ENCODE assay signal across 15 mouse cellular contexts in the genomic region with DNA sequence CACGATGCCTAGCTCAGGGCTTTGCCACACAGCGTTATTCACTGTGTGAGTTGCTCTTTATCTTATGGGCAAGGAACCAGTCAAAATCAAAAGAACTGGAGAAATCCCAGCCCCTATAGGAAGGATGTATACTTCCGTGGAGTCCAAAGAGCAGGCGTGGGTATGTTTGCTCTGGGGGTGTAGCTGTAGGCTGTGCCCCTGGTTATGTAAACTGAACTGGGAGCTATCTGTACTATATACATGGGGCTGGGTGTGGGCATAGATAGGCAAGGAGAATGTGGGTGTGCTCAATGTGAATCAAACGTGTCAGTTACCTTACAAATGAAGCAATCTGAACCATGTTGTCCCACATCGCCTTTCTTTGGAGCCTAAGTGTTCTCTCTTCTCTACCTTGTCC.
DNase-seq lines count a peak whose midpoint lies in the region; ATAC-seq and TF ChIP-seq lines count a peak whose summit lies in the region.
"Had no signal": no experiment of that assay in that cellular context is flagged by ENCODE, and none has a peak within 500 bp of the region (broad histone marks: within the 10 kb centered on the region; RNA-seq: fewer than 3 reads in every experiment).

No protein-coding gene starts in this region.

- H3K27me3 ChIP-seq in forebrain, embryonic 10.5 days (ENCODE audit: poor library complexity, severe bottlenecking) = peaks cover 35% of the 10 kb centered on the region
- no peaks in the 10 kb centered on the region for H3K27me3 ChIP-seq in forebrain, embryonic 13.5 days
- peaks cover 38% of the 10 kb centered on the region for H3K27me3 ChIP-seq in midbrain, embryonic 10.5 days (ENCODE audit: low read depth, poor library complexity, severe bottlenecking)
- H3K27me3 ChIP-seq in midbrain, embryonic 16.5 days (ENCODE audit: control insufficient read depth, insufficient read depth, low read depth, low read length) = no peaks in the 10 kb centered on the region
- H3K27me3 ChIP-seq in liver, embryonic 14.5 days (ENCODE audit: control insufficient read depth, insufficient read depth, low read length) = no peaks in the 10 kb centered on the region
- H3K27me3 ChIP-seq in stomach, embryonic 15.5 days (replicated peaks) = no peaks in the 10 kb centered on the region
- H3K27me3 ChIP-seq: kidney, embryonic 15.5 days had no signal

- H3K4me3 ChIP-seq in forebrain, embryonic 10.5 days = no peak overlapping the region
- H3K4me3 ChIP-seq in forebrain, embryonic 13.5 days = no peak overlapping the region
- no peak overlapping the region for H3K4me3 ChIP-seq in midbrain, embryonic 10.5 days
- no peak overlapping the region for H3K4me3 ChIP-seq in midbrain, embryonic 16.5 days (ENCODE audit: low read depth, low read length)
- H3K4me3 ChIP-seq in liver, embryonic 14.5 days (ENCODE audit: insufficient read depth in 1 of 2, low read depth in 2 of 2, low read length in 2 of 2) = no peak overlapping the region
- no peak overlapping the region for H3K4me3 ChIP-seq in stomach, embryonic 15.5 days (replicated peaks)
- H3K4me3 ChIP-seq: kidney, embryonic 15.5 days; midbrain, embryonic 12.5 days had no signal

- H3K36me3 ChIP-seq in forebrain, embryonic 10.5 days (replicated peaks) = no peaks in the 10 kb centered on the region
- H3K36me3 ChIP-seq in forebrain, embryonic 13.5 days (ENCODE audit: poor library complexity, severe bottlenecking) = no peaks in the 10 kb centered on the region
- no peaks in the 10 kb centered on the region for H3K36me3 ChIP-seq in midbrain, embryonic 10.5 days
- no peaks in the 10 kb centered on the region for H3K36me3 ChIP-seq in midbrain, embryonic 16.5 days (ENCODE audit: control insufficient read depth, insufficient read depth, low read length)
- H3K36me3 ChIP-seq in liver, embryonic 14.5 days (replicated peaks; ENCODE audit: control insufficient read depth, insufficient read depth, low read depth) = no peaks in the 10 kb centered on the region
- H3K36me3 ChIP-seq in stomach, embryonic 15.5 days = no peaks in the 10 kb centered on the region
- H3K36me3 ChIP-seq: kidney, embryonic 15.5 days; midbrain, embryonic 12.5 days had no signal

- peak; percentile 57 for TF ChIP-seq EP300 in liver, embryonic 14.5 days (IDR thresholded peaks at IDR 0.05; ENCODE audit: low read depth)

- TF ChIP-seq CTCF in liver, embryonic 14.5 days (IDR thresholded peaks at IDR 0.05; ENCODE audit: low read depth) = no peak

- no peaks in the 10 kb centered on the region for H3K9me3 ChIP-seq in forebrain, embryonic 10.5 days
- no peaks in the 10 kb centered on the region for H3K9me3 ChIP-seq in forebrain, embryonic 13.5 days (replicated peaks)
- no peaks in the 10 kb centered on the region for H3K9me3 ChIP-seq in midbrain, embryonic 10.5 days (replicated peaks)
- no peaks in the 10 kb centered on the region for H3K9me3 ChIP-seq in midbrain, embryonic 16.5 days (replicated peaks; ENCODE audit: control insufficient read depth, low read length, poor library complexity, severe bottlenecking)
- no peaks in the 10 kb centered on the region for H3K9me3 ChIP-seq in liver, embryonic 14.5 days (ENCODE audit: control insufficient read depth, low read length)
- H3K9me3 ChIP-seq in stomach, embryonic 15.5 days = no peaks in the 10 kb centered on the region
- H3K9me3 ChIP-seq: kidney, embryonic 15.5 days; midbrain, embryonic 12.5 days had no signal

- H3K4me2 ChIP-seq in forebrain, embryonic 13.5 days = no peak overlapping the region
- no peak overlapping the region for H3K4me2 ChIP-seq in midbrain, embryonic 16.5 days (ENCODE audit: low read length)
- H3K4me2 ChIP-seq in liver, embryonic 14.5 days (ENCODE audit: low read depth) = peak overlapping the region; percentile 55
- H3K4me2 ChIP-seq in stomach, embryonic 15.5 days = no peak overlapping the region
- H3K4me2 ChIP-seq: kidney, embryonic 15.5 days; midbrain, embryonic 12.5 days had no signal

- no peak for DNase-seq in forebrain, embryonic 10.5 days (ENCODE audit: extremely low spot score, low spot score)
- DNase-seq in midbrain, embryonic 10.5 days (ENCODE audit: low spot score) = no peak
- DNase-seq in liver, embryonic 14.5 days (ENCODE audit: low read depth in 3 of 3, low spot score in 3 of 3) = no peak
- no peak for DNase-seq in adrenal gland, postnatal 25 days
- DNase-seq in heart, adult 9 months (ENCODE audit: low spot score in 2 of 2) = no peak
- DNase-seq: cerebellum, adult 9-11 months; embryo, embryonic 11 days; heart, postnatal 4 days; lung, postnatal 14 days had no signal

- no peak for ATAC-seq in forebrain, embryonic 13.5 days
- ATAC-seq in midbrain, embryonic 16.5 days = no peak
- ATAC-seq in liver, embryonic 14.5 days (ENCODE audit: insufficient read depth) = peak; percentile 46
- peak; percentile 84 for ATAC-seq in stomach, embryonic 15.5 days (ENCODE audit: insufficient read depth, low FRiP score, low read depth)
- ATAC-seq: forebrain, embryonic 14.5 days had no signal

- WGBS in forebrain, embryonic 10.5 days = 88% methylated on average over 6 of the region's 6 CpGs
- 89% methylated on average over 6 of the region's 6 CpGs for WGBS in forebrain, embryonic 13.5 days
- WGBS in midbrain, embryonic 10.5 days = 90% methylated on average over 6 of the region's 6 CpGs
- 86% methylated on average over 6 of the region's 6 CpGs for WGBS in midbrain, embryonic 16.5 days
- WGBS in liver, embryonic 14.5 days (ENCODE audit: insufficient replicate concordance) = 11% methylated on average over 6 of the region's 6 CpGs
- WGBS in stomach, embryonic 15.5 days = 46% methylated on average over 6 of the region's 6 CpGs

- peaks cover 45% of the 10 kb centered on the region for H3K4me1 ChIP-seq in forebrain, embryonic 10.5 days
- H3K4me1 ChIP-seq in forebrain, embryonic 13.5 days = peaks cover 44% of the 10 kb centered on the region
- H3K4me1 ChIP-seq in midbrain, embryonic 10.5 days = peaks cover 62% of the 10 kb centered on the region
- H3K4me1 ChIP-seq in midbrain, embryonic 16.5 days (ENCODE audit: control insufficient read depth, insufficient read depth, low read length) = peaks cover 11% of the 10 kb centered on the region
- peaks cover 71 to 78% of the 10 kb centered on the region in 2 experiments for H3K4me1 ChIP-seq in liver, embryonic 14.5 days (replicated peaks; ENCODE audit: control insufficient read depth in 2 of 2, insufficient read depth in 2 of 2, low read length in 1 of 2)
- H3K4me1 ChIP-seq in stomach, embryonic 15.5 days = peaks cover 32% of the 10 kb centered on the region

- H3K9ac ChIP-seq in forebrain, embryonic 13.5 days = no peak overlapping the region
- H3K9ac ChIP-seq in midbrain, embryonic 16.5 days (ENCODE audit: low read depth, low read length) = no peak overlapping the region
- peak overlapping the region; percentile 2; the same call in 1 of the 2 replicates for H3K9ac ChIP-seq in liver, embryonic 14.5 days (replicated peaks)
- no peak overlapping the region for H3K9ac ChIP-seq in stomach, embryonic 15.5 days
- H3K9ac ChIP-seq: kidney, embryonic 15.5 days; midbrain, embryonic 12.5 days had no signal

- 0 out of 2 replicates have a peak overlapping the region, but pooled peaks have one; percentile 30 for H3K27ac ChIP-seq in forebrain, embryonic 10.5 days
- no peak overlapping the region for H3K27ac ChIP-seq in forebrain, embryonic 13.5 days
- peak overlapping the region; percentile 29 for H3K27ac ChIP-seq in midbrain, embryonic 10.5 days (replicated peaks)
- H3K27ac ChIP-seq in midbrain, embryonic 16.5 days (ENCODE audit: low read length) = no peak overlapping the region
- peak overlapping the region; percentile 64 for H3K27ac ChIP-seq in liver, embryonic 14.5 days
- peak overlapping the region; percentile 82 for H3K27ac ChIP-seq in stomach, embryonic 15.5 days
- H3K27ac ChIP-seq: kidney, embryonic 15.5 days; midbrain, embryonic 12.5 days had no signal

Comparison
In these comparisons a context has a peak if more than half of its experiments do, and no peak if none do; other contexts are left out.
1. H3K27ac ChIP-seq: peak in forebrain, embryonic 10.5 days (single experiment), midbrain, embryonic 10.5 days (single experiment), liver, embryonic 14.5 days (single experiment) and stomach, embryonic 15.5 days (single experiment); none in forebrain, embryonic 13.5 days (single experiment) and midbrain, embryonic 16.5 days (single experiment).
2. ATAC-seq: peak in liver, embryonic 14.5 days (single experiment) and stomach, embryonic 15.5 days (single experiment); none in forebrain, embryonic 13.5 days (single experiment) and midbrain, embryonic 16.5 days (single experiment).